Mouse (Mus musculus): ENCODE data around the gene Olfr715b. TPM values are rescaled to one million over a fixed set of nuclear protein-coding genes. Genes with fewer than 3 reads are reported as not detected.
"Not testable (repeated sequence)": the region's sequence is repeated elsewhere in the genome, so short reads cannot be mapped to it uniquely, and the experiment has no call there.

Olfr715b gene
- not detected in 2 replicates for polyA plus RNA-seq (2015; fragmentation: Nextera tagmentation; extraction: Ambion mirVana)

- H3K27me3 ChIP-seq (replicated peaks); H3K4me2 ChIP-seq; H3K27ac ChIP-seq (replicated peaks); H3K4me1 ChIP-seq; H3K9ac ChIP-seq; ATAC-seq (ENCODE audit: extremely low read depth, insufficient number of reproducible peaks, low FRiP score, low TSS enrichment); H3K4me3 ChIP-seq; H3K9me3 ChIP-seq; H3K36me3 ChIP-seq: not testable (repeated sequence)
- 85% methylated on average over 2 of the region's 2 CpGs for WGBS
These were observed at the start of gene Olfr715b for GRCm38 (mm10) chr7:107110269-107110668. Gene Olfr715b (minus strand): TSS chr7:107110369.

- H3K4me3 ChIP-seq; ATAC-seq (ENCODE audit: extremely low read depth, insufficient number of reproducible peaks, low FRiP score, low TSS enrichment); H3K9ac ChIP-seq; H3K36me3 ChIP-seq; H3K4me2 ChIP-seq; H3K4me1 ChIP-seq; H3K9me3 ChIP-seq; H3K27ac ChIP-seq (replicated peaks); H3K27me3 ChIP-seq (replicated peaks): not testable (repeated sequence)
- 52% methylated on average over 2 of the region's 2 CpGs for WGBS
These were observed 27.9 kb upstream of the Olfr715b start, which contains the start of gene Olfr716 for GRCm38 (mm10) chr7:107138027-107138426. Gene Olfr716 (plus strand): TSS chr7:107138327.

DNA sequence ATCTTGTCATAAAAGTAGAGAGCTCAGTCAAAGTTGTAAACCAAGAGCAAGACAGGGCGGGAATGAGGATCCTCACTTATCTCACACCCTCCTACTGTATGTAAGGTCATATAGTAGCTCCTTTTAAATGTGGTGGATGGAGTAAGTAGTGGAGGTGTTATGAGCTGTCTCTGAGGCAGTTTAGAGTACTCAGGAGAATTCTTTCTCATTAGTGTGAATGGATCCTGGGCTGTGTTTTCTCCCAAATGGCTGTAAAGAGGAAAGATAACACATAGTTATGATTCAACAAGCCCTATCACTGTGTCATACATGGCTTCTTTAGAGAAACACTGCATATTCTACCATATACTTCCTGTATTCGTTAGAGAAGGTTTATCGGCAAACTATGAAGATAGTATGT, 20.8 kb upstream of the Olfr715b start, which contains the start of gene Olfr715:
Olfr715 (minus strand) TSS at position 101 of the 400 bp plus-strand sequence.
- H3K4me2 ChIP-seq; H3K9ac ChIP-seq; H3K27me3 ChIP-seq (replicated peaks); H3K27ac ChIP-seq (replicated peaks); ATAC-seq (ENCODE audit: extremely low read depth, insufficient number of reproducible peaks, low FRiP score, low TSS enrichment); H3K36me3 ChIP-seq; H3K9me3 ChIP-seq; H3K4me1 ChIP-seq; H3K4me3 ChIP-seq: not testable (repeated sequence)
- WGBS = 69% methylated on average over 3 of the region's 3 CpGs

DNA sequence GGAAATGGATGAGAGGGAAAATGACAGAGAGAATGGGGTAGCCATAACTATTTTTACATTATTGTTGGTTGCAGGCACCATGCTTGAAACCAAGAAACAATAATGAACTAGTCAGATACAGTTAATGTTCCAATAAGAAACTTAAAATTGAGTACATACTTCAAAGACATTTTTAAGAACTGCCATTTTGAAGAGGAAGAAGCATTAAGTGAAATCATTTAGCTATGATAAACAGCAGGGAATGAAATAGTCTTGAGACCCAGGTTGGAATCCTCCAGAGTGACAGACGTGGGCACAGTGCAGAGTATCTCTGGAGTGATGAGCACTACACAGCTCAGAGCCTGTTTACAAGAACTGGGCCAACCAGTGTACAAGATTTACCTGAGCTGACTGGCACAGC, 17.2 kb downstream of the Olfr715b start, which contains the start of gene Olfr17:
Olfr17 (plus strand) TSS at position 301 of the 400 bp plus-strand sequence.
- Histone ChIP-seq H3K27ac (replicated peaks) (no peak within 1 kb of the TSS), H3K4me1 (no peaks in the 10 kb centered on the region), H3K9me3 (peaks cover 2% of the 10 kb centered on the region; the same call in 1 of the 2 replicates), H3K27me3 (replicated peaks) (no peaks in the 10 kb centered on the region), H3K4me2 (no peak within 1 kb of the TSS), H3K9ac (no peak within 1 kb of the TSS), H3K36me3 (no peaks in the 10 kb centered on the region), H3K4me3 (no peak within 1 kb of the TSS)
- WGBS = 33% methylated on average over 1 of the region's 1 CpGs
- ATAC-seq (ENCODE audit: extremely low read depth, insufficient number of reproducible peaks, low FRiP score, low TSS enrichment) = no peak

DNA sequence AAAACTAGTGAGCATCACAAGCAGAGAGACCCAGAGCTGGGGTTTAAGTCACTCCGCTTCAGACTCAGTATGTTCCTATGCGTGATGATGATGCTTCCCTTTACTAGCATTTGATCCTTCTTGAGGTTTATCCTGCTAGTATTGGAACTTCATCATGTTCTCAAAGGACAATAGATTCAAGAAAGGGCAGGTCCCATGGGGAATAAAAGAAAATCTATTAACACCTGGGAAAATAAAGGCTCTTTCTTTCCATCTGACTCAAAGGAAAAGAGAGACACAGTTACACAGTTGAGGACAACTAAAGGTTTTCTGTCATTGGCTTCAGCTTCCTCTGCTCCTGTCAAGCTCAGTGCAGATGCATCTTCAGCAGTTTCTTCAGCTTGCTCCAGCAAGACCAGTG, 39.5 kb downstream of the Olfr715b start, which contains the start of gene Olfr714:
Olfr714 (plus strand) TSS at position 301 of the 400 bp plus-strand sequence.
- no peak within 1 kb of the TSS for H3K9ac ChIP-seq
- no peak within 1 kb of the TSS for H3K4me2 ChIP-seq
- WGBS = 86% methylated on average over 2 of the region's 2 CpGs
- no peak within 1 kb of the TSS for H3K4me3 ChIP-seq
- 0 out of 2 replicates have a peak, but pooled peaks cover 3% of the 10 kb centered on the region for H3K9me3 ChIP-seq
- no peaks in the 10 kb centered on the region for H3K27me3 ChIP-seq (replicated peaks)
- no peak for ATAC-seq (ENCODE audit: extremely low read depth, insufficient number of reproducible peaks, low FRiP score, low TSS enrichment)
- no peak within 1 kb of the TSS for H3K27ac ChIP-seq (replicated peaks)
- H3K4me1 ChIP-seq = no peaks in the 10 kb centered on the region
- no peaks in the 10 kb centered on the region for H3K36me3 ChIP-seq

Other genes with a start within 250 kb of the Olfr715b start
- gene Olfr704, start 247.2 kb downstream of the Olfr715b start, polyA plus RNA-seq (2015; fragmentation: Nextera tagmentation; extraction: Ambion mirVana) = not detected in 2 replicates
- gene Olfr705, start 233.5 kb downstream of the Olfr715b start, polyA plus RNA-seq (2015; fragmentation: Nextera tagmentation; extraction: Ambion mirVana) = not detected in 2 replicates
- gene Olfr706, start 222.2 kb downstream of the Olfr715b start, polyA plus RNA-seq (2015; fragmentation: Nextera tagmentation; extraction: Ambion mirVana) = not detected in 2 replicates
- not detected in 2 replicates for gene Olfr707, start 209.1 kb downstream of the Olfr715b start, polyA plus RNA-seq (2015; fragmentation: Nextera tagmentation; extraction: Ambion mirVana)
- gene Olfr1532-ps1, start 202.4 kb downstream of the Olfr715b start, polyA plus RNA-seq (2015; fragmentation: Nextera tagmentation; extraction: Ambion mirVana) = not detected in 2 replicates
- gene Olfr709-ps1, start 178.2 kb downstream of the Olfr715b start, polyA plus RNA-seq (2015; fragmentation: Nextera tagmentation; extraction: Ambion mirVana) = not detected in 2 replicates
- not detected in 2 replicates for gene Olfr710, start 162.1 kb downstream of the Olfr715b start, polyA plus RNA-seq (2015; fragmentation: Nextera tagmentation; extraction: Ambion mirVana)
- not detected in 2 replicates for gene Olfr6, start 146.4 kb downstream of the Olfr715b start, polyA plus RNA-seq (2015; fragmentation: Nextera tagmentation; extraction: Ambion mirVana)
- gene Olfr711, start 134.9 kb downstream of the Olfr715b start, polyA plus RNA-seq (2015; fragmentation: Nextera tagmentation; extraction: Ambion mirVana) = not detected in 2 replicates
- not detected in 2 replicates for gene Olfr2, start 104.3 kb downstream of the Olfr715b start, polyA plus RNA-seq (2015; fragmentation: Nextera tagmentation; extraction: Ambion mirVana)
- not detected in 2 replicates for gene Olfr713, start 79.2 kb downstream of the Olfr715b start, polyA plus RNA-seq (2015; fragmentation: Nextera tagmentation; extraction: Ambion mirVana)
- not detected in 2 replicates for gene Olfr714, start 39.4 kb downstream of the Olfr715b start, polyA plus RNA-seq (2015; fragmentation: Nextera tagmentation; extraction: Ambion mirVana)
- not detected in 2 replicates for gene Olfr17, start 17.1 kb downstream of the Olfr715b start, polyA plus RNA-seq (2015; fragmentation: Nextera tagmentation; extraction: Ambion mirVana)
- gene Olfr715, start 20.7 kb upstream of the Olfr715b start, polyA plus RNA-seq (2015; fragmentation: Nextera tagmentation; extraction: Ambion mirVana) = not detected in 2 replicates
- not detected in 2 replicates for gene Olfr716, start 28.0 kb upstream of the Olfr715b start, polyA plus RNA-seq (2015; fragmentation: Nextera tagmentation; extraction: Ambion mirVana)
- gene Nlrp14, start 56.6 kb upstream of the Olfr715b start, polyA plus RNA-seq (2015; fragmentation: Nextera tagmentation; extraction: Ambion mirVana) = not detected in 2 replicates
- gene Rbmxl2, start 99.1 kb upstream of the Olfr715b start, polyA plus RNA-seq (2015; fragmentation: Nextera tagmentation; extraction: Ambion mirVana) = not detected in 2 replicates